Mouse (Mus musculus): ENCODE measurements around the gene St5.

- TF ChIP-seq CTCF (IDR thresholded peaks at IDR 0.05; ENCODE audit: control insufficient read depth, insufficient read depth, insufficient read length) (no peak), MAX (IDR thresholded peaks at IDR 0.05) (no peak), CEBPB (IDR thresholded peaks at IDR 0.05; ENCODE audit: low read depth) (no peak), USF1 (IDR thresholded peaks at IDR 0.05; ENCODE audit: low read depth) (no peak)
Observed at GRCm38 (mm10) chr7:109695339-109695726, 8.1 kb downstream of the St5 start.
